Mouse (Mus musculus): Measurements from ENCODE around the gene Nrgn.

DNA sequence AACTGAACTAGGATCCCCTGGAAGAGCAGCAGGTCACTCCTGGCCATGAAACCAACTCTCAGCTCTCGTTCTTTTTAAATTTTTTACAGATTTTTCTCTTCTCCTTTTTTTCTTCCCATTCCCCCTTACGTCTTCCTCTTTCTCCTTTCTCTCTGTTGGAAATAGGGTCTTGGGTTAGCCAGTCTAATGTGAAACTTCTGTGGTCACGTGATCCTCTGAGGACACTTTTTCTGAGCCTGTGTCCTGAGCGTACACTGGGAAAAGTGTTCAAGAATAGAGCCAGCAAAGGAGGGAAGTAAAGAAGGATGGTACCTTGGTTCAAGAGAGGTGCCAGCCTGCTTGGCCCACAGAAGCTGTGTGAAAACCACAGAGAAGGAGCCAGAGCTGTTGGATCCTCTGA is 37.7 kb upstream of the Nrgn start:
- TF ChIP-seq GATA1 (IDR thresholded peaks at IDR 0.05; ENCODE audit: low read length) (no peak), TAL1 (IDR thresholded peaks at IDR 0.05; ENCODE audit: low read length) (no peak)
